In the genomic region with DNA sequence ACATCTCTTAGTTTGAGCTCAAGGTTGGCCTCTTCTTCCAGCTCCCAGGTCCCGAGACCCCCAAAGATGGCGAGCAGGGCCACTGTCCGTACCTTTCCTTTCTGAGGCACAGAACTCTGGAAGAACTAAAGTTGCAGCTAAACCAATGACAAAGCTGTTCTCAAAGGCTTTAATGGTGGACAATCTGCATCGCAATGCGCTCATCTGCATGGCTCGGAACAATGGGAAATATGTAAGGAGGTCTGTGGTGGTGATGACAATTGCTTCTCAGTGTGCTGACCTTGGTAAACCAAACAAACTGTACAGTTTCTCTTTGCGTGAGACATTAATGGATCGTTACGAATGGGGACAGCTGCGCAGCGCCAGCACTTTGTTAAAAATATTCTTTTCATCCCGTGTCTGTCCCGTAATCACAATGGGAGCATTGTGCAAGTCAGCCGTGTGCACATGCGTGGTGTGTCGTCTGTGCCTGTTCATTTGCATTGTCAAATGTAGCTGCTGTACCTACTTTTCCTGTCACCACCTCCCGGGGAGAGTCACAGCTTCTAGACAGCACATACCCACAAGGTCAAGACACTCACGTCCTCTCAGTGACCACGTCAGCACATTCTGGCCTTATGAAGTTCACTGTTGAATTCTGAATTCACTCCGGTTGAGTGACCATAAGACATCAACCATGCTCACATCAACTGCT, we compare ENCODE assay signal across 9 mouse cellular contexts. TPM values are rescaled to one million over a fixed set of nuclear protein-coding genes. Genes with fewer than 3 reads are reported as not detected.
"Had no signal": no experiment of that assay in that cellular context is flagged by ENCODE, and none has a peak within 500 bp of the region (broad histone marks: within the 10 kb centered on the region; RNA-seq: fewer than 3 reads in every experiment).

No protein-coding gene starts in this region.

RNA-seq across cellular contexts. Expression of gene 1700016D06Rik, which starts 34.7 kb away (rescaled TPM):
- polyA plus RNA-seq: kidney, embryonic 15.5 days; limb, embryonic 10.5 days; liver, embryonic 12.5 days; liver, embryonic 15.5 days; lung, embryonic 15.5 days; neural tube, embryonic 13.5 days; stomach, embryonic 14.5 days; stomach, postnatal 0 days; thymus, adult 2 months had no signal
